Mouse (Mus musculus) kidney, embryonic 14.5 days (tissue): ENCODE measurements at regions not wholly inside any gene's neighbourhood (a gene's known extent, or its start where the extent isn't known, plus 50 kb on each side); places are given as distances from the start of the nearest gene placed in this dataset.

Experiments used
- ATAC-seq: fragments of 200-750 bp; cut with Nextera tagmentation; 2 replicates; pipeline ENCODE4 v1.8.0; 2017; ENCODE audit warnings: moderate number of reproducible peaks, mild to moderate bottlenecking, moderate TSS enrichment, moderate library complexity; ENCODE audit not compliant: low FRiP score, low TSS enrichment
- H3K27ac ChIP-seq: fragments of 300-500 bp; sonication (generic); 2 replicates; pipeline ENCODE4 v1.5.1; 2014; ENCODE audit warnings: low read depth, mild to moderate bottlenecking, low read length, moderate library complexity, mixed read lengths
- H3K27me3 ChIP-seq: fragments of 300-500 bp; sonication (generic); 2 replicates; pipeline ENCODE4 v1.6.1; 2014; ENCODE audit warnings: mild to moderate bottlenecking, low read length; ENCODE audit not compliant: control insufficient read depth, insufficient read depth
- H3K36me3 ChIP-seq: fragments of 300-500 bp; sonication (generic); 2 replicates; pipeline ENCODE4 v1.6.1; 2014; ENCODE audit warnings: low read length, mixed read lengths; ENCODE audit not compliant: control insufficient read depth, insufficient read depth
- H3K4me1 ChIP-seq: fragments of 300-500 bp; sonication (generic); 2 replicates; pipeline ENCODE4 v1.6.1; 2014; ENCODE audit warnings: low read length, mixed read lengths; ENCODE audit not compliant: control insufficient read depth, insufficient read depth
- H3K4me2 ChIP-seq: fragments of 300-500 bp; sonication (generic); replicated peaks from 2 replicates; pipeline ENCODE4 v1.6.1; 2014; ENCODE audit warnings: low read depth, mild to moderate bottlenecking, low read length
- H3K4me3 ChIP-seq: fragments of 300-500 bp; sonication (generic); 2 replicates; pipeline ENCODE4 v1.5.1; 2014; ENCODE audit warnings: mild to moderate bottlenecking, low read length
- H3K9ac ChIP-seq: fragments of 300-500 bp; sonication (generic); 2 replicates; pipeline ENCODE4 v1.6.1; 2014; ENCODE audit warnings: low read depth, mild to moderate bottlenecking, low read length, moderate library complexity
- H3K9me3 ChIP-seq: fragments of 300-500 bp; sonication (generic); 2 replicates; pipeline ENCODE4 v1.6.1; 2016; ENCODE audit warnings: low read length; ENCODE audit not compliant: control insufficient read depth
- WGBS: fragments of 180-500 bp; shearing (Covaris S2); extraction: QIAGEN DNeasy Blood & Tissue Kit; methylation state at CpG from one replicate; pipeline ENCODE4 v1.1.7; 2014; 5-methylcytosine and 5-hydroxymethylcytosine counted together

DNA sequence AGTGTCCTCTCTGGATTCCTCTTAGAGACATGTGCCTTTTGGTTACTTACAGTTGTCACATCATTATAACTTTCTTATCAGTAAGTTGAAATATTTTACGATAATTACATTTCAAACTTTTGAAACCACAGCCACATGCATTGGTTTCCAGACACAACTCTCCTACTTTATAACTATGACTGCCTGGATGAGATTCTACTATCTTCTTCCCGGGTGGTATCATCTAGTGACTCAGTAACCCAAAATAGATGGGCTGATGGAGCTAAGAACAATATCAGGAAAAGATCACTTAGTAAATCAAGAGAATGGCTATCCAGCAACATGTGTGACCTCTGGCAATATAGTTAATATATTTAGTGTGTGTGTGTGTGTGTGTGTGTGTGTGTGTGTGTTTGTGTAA lies 151.0 kb upstream of the BC030870 start:
- no peak overlapping the region for H3K4me3 ChIP-seq
- H3K9ac ChIP-seq, result no peak overlapping the region
- H3K36me3 ChIP-seq, result no peaks in the 10 kb centered on the region
- H3K27ac ChIP-seq, result no peak overlapping the region
- WGBS, result 84% methylated on average over 2 of the region's 2 CpGs
- H3K4me1 ChIP-seq, result no peaks in the 10 kb centered on the region
- H3K9me3 ChIP-seq, result no peaks in the 10 kb centered on the region
- ATAC-seq, result no peak
- H3K27me3 ChIP-seq, result no peaks in the 10 kb centered on the region
- no peak overlapping the region for H3K4me2 ChIP-seq
